Mouse (Mus musculus): ENCODE data around the gene Cdipt.

DNA sequence TGATC is 40.6 kb downstream of the Cdipt start, which contains the start of gene Pagr1b:
- TF ChIP-seq CTCF (IDR thresholded peaks at IDR 0.05) = no peak
- TF ChIP-seq POLR2A (IDR thresholded peaks at IDR 0.05; ENCODE audit: insufficient read depth, low read depth, low read length) = no peak
- no peak for TF ChIP-seq EP300 (IDR thresholded peaks at IDR 0.05; ENCODE audit: insufficient read depth, low read depth, low read length)

Data from heart, adult 2 months (tissue).